Mouse (Mus musculus) adrenal gland, adult 18-20 months (tissue): ENCODE measurements around the gene Zdhhc21. TPM values are rescaled to one million over a fixed set of nuclear protein-coding genes. Genes with fewer than 3 reads are reported as not detected.
A peak's percentile ranks its signal among the peaks of the same experiment; 100 is the strongest.

Source experiments
- DNase-seq, 2 experiments: peaks; one replicate each; pipeline ENCODE4 v3.0.0; 2021 to 2022; ENCODE audit warnings: low spot score in 2 of 2
- total RNA-seq, 2 experiments: library from RNA; stranded (reverse); gene quantifications; 1 replicate in 1 of 2; 2 replicates in 1 of 2; pipeline ENCODE4 v1.2.3; 2021

Gene Zdhhc21
- total RNA-seq, 2 experiments from 2014 or later: 12.9 to 19.8 TPM

DNA sequence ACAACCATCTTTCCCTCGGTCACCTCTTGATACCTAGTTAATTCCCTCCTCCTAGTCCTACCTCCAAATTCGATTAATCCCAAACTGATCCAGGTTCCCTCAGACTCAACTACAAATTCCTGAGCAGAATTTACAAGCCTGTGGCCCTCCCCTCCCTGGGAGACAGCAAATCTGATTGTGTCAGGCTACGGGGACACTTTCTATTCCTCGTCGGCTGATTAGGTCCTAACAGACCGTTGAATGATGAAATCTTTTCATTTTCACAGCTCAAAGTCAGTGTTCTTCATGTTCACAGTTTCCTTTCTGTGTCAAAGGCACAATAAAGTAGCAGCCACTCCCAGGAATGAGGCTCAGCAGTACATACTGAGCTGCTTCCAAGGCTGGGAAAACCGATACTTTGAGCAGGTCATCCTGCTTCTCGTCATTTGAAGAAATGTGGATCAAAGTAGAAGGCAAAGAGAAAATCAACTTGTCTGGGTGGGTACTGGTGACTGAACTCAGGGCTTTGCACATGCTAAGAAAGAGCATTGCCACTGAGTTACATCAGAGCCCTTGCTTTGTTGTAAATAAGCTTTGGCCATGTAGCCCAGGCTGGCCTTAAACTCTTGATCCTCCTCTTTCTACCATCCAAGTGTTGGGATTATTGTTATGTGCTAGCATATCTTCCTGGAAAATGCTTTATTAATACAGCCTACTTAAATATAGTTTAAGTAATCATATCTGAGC, 5.4 kb upstream of the Zdhhc21 start:
- no peak for DNase-seq

DNA sequence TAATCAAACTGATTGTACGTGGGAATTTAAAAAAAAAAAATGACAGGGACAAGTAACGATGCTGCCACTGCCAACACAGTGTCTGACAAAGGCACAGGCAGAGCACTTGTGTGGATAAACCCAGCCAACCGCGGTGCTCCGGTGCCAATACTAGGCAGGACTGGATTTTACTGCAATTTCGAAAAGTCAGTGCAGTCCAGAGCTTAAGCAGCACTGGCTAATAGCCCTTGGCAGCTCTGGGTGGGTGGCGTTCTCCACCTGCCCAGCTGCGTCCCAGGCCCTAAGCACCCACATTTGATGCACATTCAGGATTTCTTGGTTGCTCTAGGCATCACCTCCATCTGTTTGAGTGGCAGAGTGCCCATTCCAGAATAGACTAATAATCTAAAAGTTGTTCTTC, 3.6 kb upstream of the Zdhhc21 start:
- DNase-seq: no peak

DNA sequence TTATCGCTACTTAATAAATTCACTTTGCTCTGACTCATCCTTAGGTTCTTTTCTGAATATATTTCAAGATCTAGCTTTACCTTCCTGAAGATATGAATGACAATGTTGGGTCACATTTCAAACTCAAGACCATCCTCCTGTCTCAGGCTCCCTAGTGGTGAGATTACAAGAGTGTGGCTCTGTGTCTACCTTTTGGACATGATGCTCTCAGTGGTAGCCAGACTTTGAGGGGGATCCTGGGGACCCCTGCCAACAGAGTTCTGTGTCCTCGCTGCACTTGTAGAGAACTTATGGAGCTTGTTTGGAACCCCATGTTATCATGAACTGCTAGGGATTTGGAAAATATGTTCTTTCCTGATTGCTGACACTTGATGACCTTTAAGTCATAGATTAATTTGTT, 1.7 kb upstream of the Zdhhc21 start:
- DNase-seq: no peak

- no peak for DNase-seq
These were observed 808 bp upstream of the Zdhhc21 start for GRCm38 (mm10) chr4:82860566-82860965.

- DNase-seq: no peak
These were observed 1.2 kb downstream of the Zdhhc21 start for GRCm38 (mm10) chr4:82858431-82859010.

- no peak for DNase-seq
These were observed 2.8 kb downstream of the Zdhhc21 start for GRCm38 (mm10) chr4:82856986-82857385.

- DNase-seq: no peak
These were observed 5.9 kb downstream of the Zdhhc21 start for GRCm38 (mm10) chr4:82853809-82854208.

GRCm38 (mm10) chr4:82848552-82849234, 11.1 kb downstream of the Zdhhc21 start:
- DNase-seq: peak in 1 of 2 experiments; percentile 12

GRCm38 (mm10) chr4:82837526-82838240, 22.1 kb downstream of the Zdhhc21 start:
- DNase-seq: no peak

GRCm38 (mm10) chr4:82831155-82831554, 28.6 kb downstream of the Zdhhc21 start:
- DNase-seq: no peak

GRCm38 (mm10) chr4:82829429-82829828, 30.3 kb downstream of the Zdhhc21 start:
- DNase-seq: no peak

- DNase-seq: no peak
These were observed 32.8 kb downstream of the Zdhhc21 start for GRCm38 (mm10) chr4:82827001-82827400.

GRCm38 (mm10) chr4:82817833-82818232, 41.9 kb downstream of the Zdhhc21 start:
- no peak for DNase-seq

GRCm38 (mm10) chr4:82816351-82816750, 43.4 kb downstream of the Zdhhc21 start:
- DNase-seq: no peak

DNA sequence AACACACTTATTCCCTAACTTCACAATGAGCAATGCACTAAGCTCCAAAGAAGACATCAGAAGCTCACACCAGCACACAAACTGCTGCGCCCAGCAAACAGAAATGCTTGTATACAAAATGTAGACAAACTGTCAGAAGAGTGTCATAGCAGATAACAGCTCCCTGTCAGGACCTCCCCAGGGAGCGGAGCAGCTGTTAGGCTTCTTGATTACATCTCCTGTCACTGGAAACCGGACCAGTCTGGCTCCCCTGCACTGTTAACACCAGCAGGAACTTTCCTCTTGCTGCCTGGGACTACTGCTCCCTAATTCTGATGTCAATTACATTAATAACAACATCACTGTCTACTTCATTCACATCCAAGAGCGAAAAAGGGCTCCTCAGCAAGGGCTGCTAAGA, 44.5 kb downstream of the Zdhhc21 start:
- no peak for DNase-seq

DNA sequence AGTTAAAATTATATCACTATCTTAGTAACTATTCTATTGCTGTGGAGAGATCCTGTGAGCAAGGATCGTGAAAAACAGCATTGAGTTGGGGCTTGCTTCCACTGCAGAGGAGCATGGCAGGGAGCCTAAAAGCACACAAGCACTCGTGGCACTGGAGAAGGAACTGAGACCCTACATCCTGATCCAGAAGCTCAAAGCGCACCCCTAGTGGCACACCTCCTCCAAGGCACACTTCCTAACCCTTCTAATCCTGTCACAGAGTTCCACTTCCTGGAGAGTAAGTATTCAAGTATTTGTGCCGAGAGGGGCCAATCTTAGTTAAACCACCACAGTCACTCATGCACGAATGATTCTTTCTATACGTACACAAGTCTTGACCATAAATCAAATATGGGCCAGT, 46.4 kb downstream of the Zdhhc21 start:
- DNase-seq: no peak

- DNase-seq: no peak
These were observed 51.9 kb downstream of the Zdhhc21 start for GRCm38 (mm10) chr4:82807811-82808210.

DNA sequence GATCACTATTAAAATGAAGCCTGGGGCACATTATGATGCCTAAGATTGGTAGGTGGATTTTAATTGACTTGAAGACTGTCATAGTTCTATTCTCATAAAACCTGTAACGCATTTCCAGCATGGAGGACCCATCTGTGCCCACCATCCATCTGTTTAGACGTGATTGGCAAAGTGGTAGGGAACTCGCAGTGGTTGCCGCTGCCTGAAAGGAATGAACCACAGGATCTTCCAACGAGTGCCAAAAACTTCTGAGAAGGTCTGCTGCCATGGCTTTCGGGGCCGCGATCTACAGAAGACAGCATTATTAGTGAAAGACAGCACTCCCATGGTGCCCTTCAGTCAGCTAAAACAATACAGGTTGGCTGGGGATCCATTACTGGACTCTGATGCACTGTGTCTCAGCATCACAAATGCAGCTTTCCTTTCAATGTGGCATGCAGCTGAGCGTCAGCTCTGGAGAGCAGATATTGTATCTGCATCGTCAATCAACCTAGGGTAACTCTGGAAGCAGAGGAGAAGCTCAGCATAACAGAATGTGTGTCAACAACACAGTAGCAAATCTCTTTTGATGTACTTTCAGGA, 53.5 kb downstream of the Zdhhc21 start:
- no peak for DNase-seq

- no peak for DNase-seq
These were observed 55.7 kb downstream of the Zdhhc21 start for GRCm38 (mm10) chr4:82804019-82804418.

DNA sequence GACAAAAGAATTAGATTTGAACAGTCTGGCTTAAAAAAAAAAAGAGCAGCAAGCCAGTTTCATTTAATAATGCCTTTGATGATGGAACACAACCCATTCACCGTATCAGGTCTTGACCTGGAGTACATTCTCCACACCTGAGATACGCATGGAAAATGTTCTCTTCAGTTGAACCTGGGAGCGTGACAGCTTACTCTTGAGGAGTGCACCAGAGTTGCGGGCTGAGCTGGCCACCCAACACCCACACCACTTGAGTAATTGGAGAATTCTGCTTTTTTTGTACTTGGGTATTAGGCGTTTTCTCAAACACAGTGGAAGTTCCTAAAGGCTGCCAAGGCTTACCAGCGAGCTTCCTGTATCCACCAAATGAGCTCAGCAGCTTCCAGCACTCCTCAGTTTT, 66.2 kb downstream of the Zdhhc21 start:
- no peak for DNase-seq

DNA sequence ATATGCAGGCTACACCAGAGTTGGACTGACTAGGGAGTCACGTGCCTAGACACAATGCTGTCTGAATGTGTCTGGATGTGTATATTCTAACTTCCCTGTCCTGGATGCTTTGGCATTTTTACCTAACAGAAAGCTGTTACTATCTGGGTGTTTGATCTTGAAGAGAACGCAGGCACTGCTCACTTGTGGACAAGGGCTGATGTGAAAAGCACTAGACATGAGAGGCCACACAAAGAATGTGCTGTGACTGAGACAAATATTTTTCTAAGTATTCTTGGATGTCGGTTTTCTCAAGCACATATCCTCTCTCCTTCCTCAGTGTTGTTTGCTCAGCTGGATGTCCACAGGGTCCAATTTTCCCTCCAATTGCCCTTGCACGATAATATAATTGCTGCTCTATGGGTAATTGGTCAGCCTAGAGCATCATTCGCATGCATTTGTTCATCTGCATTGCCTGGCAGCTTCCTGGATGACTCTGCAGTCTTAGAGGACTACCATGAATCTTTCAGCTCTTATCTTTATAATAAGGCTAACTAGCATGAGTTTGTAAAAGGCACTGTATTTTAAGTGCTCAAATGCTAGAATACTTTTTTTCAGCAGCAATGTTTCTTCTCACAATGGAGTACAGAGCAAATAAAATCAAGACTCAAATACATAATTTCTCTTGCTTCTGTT, 66.7 kb downstream of the Zdhhc21 start:
- DNase-seq: no peak
